Mouse (Mus musculus) heart, embryonic 15.5 days (tissue): ENCODE measurements around the gene Tmem138. TPM values are rescaled to one million over a fixed set of nuclear protein-coding genes. Genes with fewer than 3 reads are reported as not detected.

ENCODE experiments used
- ATAC-seq: fragments of 200-750 bp; cut with Nextera tagmentation; replicated peaks from 2 replicates; pipeline ENCODE4 v1.8.0; 2017; ENCODE audit warnings: low read depth, moderate TSS enrichment; ENCODE audit not compliant: insufficient number of reproducible peaks, insufficient read depth, low FRiP score
- H3K27ac ChIP-seq: fragments of 300-500 bp; sonication (generic); 2 replicates; pipeline ENCODE4 v1.5.1; 2015; ENCODE audit warnings: mild to moderate bottlenecking, inconsistent platforms
- H3K27me3 ChIP-seq: fragments of 300-500 bp; sonication (generic); 2 replicates; pipeline ENCODE4 v1.6.1; 2015; ENCODE audit warnings: inconsistent platforms
- H3K36me3 ChIP-seq: fragments of 300-500 bp; sonication (generic); 2 replicates; pipeline ENCODE4 v1.6.1; 2015; ENCODE audit warnings: mild to moderate bottlenecking, inconsistent platforms
- H3K4me1 ChIP-seq: fragments of 300-500 bp; sonication (generic); replicated peaks from 2 replicates; pipeline ENCODE4 v1.6.1; 2015; ENCODE audit warnings: inconsistent platforms
- H3K4me2 ChIP-seq: fragments of 300-500 bp; sonication (generic); 2 replicates; pipeline ENCODE4 v1.6.1; 2015; ENCODE audit warnings: inconsistent platforms, mild to moderate bottlenecking, moderate library complexity
- H3K4me3 ChIP-seq: fragments of 300-500 bp; sonication (generic); 2 replicates; pipeline ENCODE4 v1.5.1; 2015; ENCODE audit warnings: mild to moderate bottlenecking, inconsistent platforms
- H3K9ac ChIP-seq: fragments of 300-500 bp; sonication (generic); 2 replicates; pipeline ENCODE4 v1.6.1; 2015; ENCODE audit warnings: mild to moderate bottlenecking, inconsistent platforms
- H3K9me3 ChIP-seq: fragments of 300-500 bp; sonication (generic); replicated peaks from 2 replicates; pipeline ENCODE4 v1.6.1; 2016; ENCODE audit warnings: inconsistent platforms
- WGBS: fragments of 180-500 bp; shearing (Covaris S2); methylation state at CpG from one replicate; pipeline ENCODE4 v1.1.7; 2015; ENCODE audit warnings: mixed read lengths; 5-methylcytosine and 5-hydroxymethylcytosine counted together
- polyA plus RNA-seq: library from polyadenylated mRNA; unstranded; fragments of >200 nt; fragmentation: Nextera tagmentation; extraction: Ambion mirVana; gene quantifications from 2 replicates; pipeline ENCODE4 v1.2.1, GENCODE M21; 2015

Gene Tmem138
- polyA plus RNA-seq, result 21.4 and 26.2 TPM in 2 replicates

DNA sequence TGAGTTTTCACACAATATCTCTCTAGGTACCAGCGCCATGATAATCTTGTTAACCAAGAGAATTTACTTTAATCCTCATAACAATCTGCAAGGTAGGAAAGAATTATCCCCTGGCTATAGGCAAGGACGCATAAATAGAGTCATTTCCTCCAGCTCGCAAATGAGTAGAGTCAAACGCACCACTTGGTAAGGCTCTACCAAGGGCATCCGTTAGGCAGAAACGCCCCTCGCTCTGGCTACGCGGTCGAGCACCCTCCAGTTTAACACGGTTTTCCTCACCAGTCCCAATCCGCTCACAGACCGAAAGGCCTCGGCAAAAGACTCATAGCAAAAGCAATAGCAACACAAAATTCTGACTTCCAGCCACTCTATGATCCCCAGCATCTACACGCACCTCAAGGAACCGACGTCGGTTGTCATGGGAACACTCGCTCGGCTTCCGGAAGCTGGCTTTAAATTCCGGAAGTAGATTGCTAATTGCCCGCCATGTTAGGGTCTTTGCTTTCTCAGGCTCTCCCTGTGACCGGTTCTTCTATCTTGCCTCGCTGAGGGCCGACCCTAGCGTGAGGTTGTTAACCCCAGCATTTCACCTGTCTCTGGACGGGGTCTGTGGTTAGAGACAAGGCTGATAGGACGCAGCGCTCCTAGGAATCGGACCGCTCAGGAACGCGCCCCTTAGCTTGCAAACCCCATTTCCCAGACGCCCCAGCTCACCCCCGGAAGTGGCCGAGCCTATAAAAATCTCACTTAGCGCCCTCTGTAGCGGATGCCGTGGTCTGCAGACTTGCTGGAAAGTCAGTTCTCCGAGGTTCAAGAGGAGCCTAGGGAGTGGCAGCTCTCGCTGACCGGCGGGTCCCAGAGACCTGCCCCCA is at the start of gene Tmem138, which contains the start of gene Cyb561a3:
TSS of gene Tmem138 (minus strand) at position 673 of the 872 bp plus-strand sequence.
TSS of gene Cyb561a3 (plus strand) at position 483 of the 872 bp plus-strand sequence.
- Histone ChIP-seq H3K4me1 (peaks cover 15% of the 10 kb centered on the region), H3K9ac (peak within 1 kb of the TSS; percentile 83), H3K36me3 (peaks cover 35% of the 10 kb centered on the region), H3K4me2 (peak within 1 kb of the TSS; percentile 82), H3K4me3 (peak within 1 kb of the TSS; percentile 73), H3K27ac (peak within 1 kb of the TSS; percentile 92), H3K27me3 (no peaks in the 10 kb centered on the region), H3K9me3 (no peaks in the 10 kb centered on the region)
- under 1% methylated on average over 44 of the region's 44 CpGs for WGBS
- ATAC-seq, result peak; percentile 91

GRCm38 (mm10) chr19:10608573-10609240 is 31.5 kb upstream of the Tmem138 start:
- no peak for ATAC-seq
- Histone ChIP-seq H3K9ac (no peak overlapping the region), H3K36me3 (peaks cover 64% of the 10 kb centered on the region), H3K4me1 (peaks cover 32% of the 10 kb centered on the region), H3K27ac (no peak overlapping the region), H3K4me2 (no peak overlapping the region), H3K27me3 (no peaks in the 10 kb centered on the region), H3K4me3 (no peak overlapping the region), H3K9me3 (no peaks in the 10 kb centered on the region)
- WGBS, result 78% methylated on average over 5 of the region's 5 CpGs

DNA sequence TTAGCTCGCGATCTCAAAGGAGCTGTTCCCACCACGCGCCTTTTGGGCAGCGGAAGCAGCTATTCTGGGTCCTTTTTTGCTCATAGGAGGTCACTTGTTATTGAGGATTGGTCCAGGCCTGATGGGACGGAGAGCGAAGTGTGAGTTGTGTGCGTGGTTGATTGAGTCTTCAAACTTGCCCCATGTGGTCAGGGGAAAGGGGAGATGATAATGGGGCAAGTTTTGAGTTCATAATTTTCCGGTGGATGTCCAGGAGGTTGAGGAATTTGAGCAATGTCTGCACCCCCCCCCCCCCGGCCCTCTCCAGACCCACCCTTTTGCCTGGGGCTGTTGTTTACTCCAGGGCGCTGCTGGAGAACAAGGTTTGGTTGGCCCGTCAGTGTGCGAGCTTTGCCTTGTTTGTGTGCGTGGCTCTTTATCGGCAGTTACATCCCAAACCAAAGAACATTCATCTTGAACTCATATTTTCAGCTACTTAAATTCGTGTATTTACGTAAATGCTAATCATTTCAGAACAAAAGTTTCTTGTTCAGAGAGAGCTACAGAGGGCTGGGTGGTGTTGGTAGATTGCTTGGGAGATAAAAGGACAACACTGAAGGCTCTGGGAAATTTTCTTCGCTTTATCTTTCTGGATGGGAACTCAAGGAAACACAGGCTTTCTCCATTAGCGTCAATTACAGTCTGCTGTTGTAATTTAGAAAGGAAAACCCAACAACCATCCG is 28.9 kb upstream of the Tmem138 start:
- Histone ChIP-seq H3K4me2 (peak overlapping the region; percentile 71), H3K9me3 (no peaks in the 10 kb centered on the region), H3K36me3 (peaks cover 38% of the 10 kb centered on the region), H3K27me3 (no peaks in the 10 kb centered on the region), H3K9ac (peak overlapping the region; percentile 99), H3K27ac (peak overlapping the region; percentile 97), H3K4me1 (peaks cover 45% of the 10 kb centered on the region), H3K4me3 (peak overlapping the region; percentile 100)
- 4% methylated on average over 20 of the region's 20 CpGs for WGBS
- no peak; the same call in 1 of the 2 replicates for ATAC-seq

DNA sequence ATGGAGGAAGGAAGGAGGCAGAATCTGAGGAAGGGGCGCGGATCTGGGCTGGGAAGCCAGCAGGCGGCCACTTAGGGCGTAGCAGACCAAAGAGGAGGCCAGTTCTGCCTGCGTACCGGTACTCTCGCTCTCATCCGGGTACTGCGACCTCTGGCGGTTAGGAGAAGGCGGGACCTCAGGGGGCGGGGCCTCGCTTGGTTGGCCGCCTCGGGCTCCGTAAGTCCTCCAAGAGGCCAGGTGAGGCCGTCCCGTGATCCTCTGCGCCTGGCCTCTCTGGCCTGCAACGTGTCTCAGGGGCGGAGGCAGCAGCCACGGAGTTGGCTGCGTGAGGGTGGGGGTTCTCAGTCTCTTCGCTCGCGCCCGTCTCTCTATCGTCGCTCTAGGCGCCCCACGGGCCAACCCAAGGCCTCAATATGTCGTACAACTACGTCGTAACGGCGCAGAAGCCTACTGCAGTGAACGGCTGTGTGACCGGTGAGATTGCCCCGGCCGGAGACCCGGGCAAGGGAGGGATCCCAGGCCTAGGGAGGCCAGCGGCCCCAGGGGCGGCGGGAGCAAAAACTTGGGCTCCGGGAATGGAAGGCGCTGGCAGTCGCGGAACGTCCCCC is 28.2 kb upstream of the Tmem138 start, which contains the start of the genes Ddb1 and Tkfc:
TSS of gene Ddb1 (plus strand) at position 35 of the 608 bp plus-strand sequence.
TSS of gene Tkfc (minus strand) at position 362 of the 608 bp plus-strand sequence.
- ATAC-seq, result peak; percentile 96
- peak within 1 kb of the TSS; percentile 99 for H3K9ac ChIP-seq
- WGBS, result under 1% methylated on average over 49 of the region's 49 CpGs
- peak within 1 kb of the TSS; percentile 100 for H3K4me3 ChIP-seq
- H3K4me1 ChIP-seq, result peaks cover 45% of the 10 kb centered on the region
- peak within 1 kb of the TSS; percentile 76 for H3K4me2 ChIP-seq
- H3K9me3 ChIP-seq, result no peaks in the 10 kb centered on the region
- no peaks in the 10 kb centered on the region for H3K27me3 ChIP-seq
- H3K27ac ChIP-seq, result peak within 1 kb of the TSS; percentile 97
- peaks cover 31% of the 10 kb centered on the region for H3K36me3 ChIP-seq

- Histone ChIP-seq H3K36me3 (peaks cover 23% of the 10 kb centered on the region), H3K9me3 (no peaks in the 10 kb centered on the region), H3K9ac (peak overlapping the region; percentile 83), H3K4me3 (peak overlapping the region; percentile 100), H3K27me3 (no peaks in the 10 kb centered on the region), H3K27ac (peak overlapping the region; percentile 97), H3K4me1 (peaks cover 45% of the 10 kb centered on the region), H3K4me2 (peak overlapping the region; percentile 76)
- no peak for ATAC-seq
- whole genome bisulfite sequencing, result 37% methylated on average over 3 of the region's 3 CpGs
Measured at GRCm38 (mm10) chr19:10604534-10604933, 27.4 kb upstream of the Tmem138 start.

- Histone ChIP-seq H3K27me3 (no peaks in the 10 kb centered on the region), H3K4me3 (no peak overlapping the region), H3K4me2 (no peak overlapping the region), H3K9ac (peak overlapping the region; percentile 83; the same call in 1 of the 2 replicates), H3K9me3 (no peaks in the 10 kb centered on the region), H3K27ac (peak overlapping the region; percentile 97), H3K4me1 (peaks cover 45% of the 10 kb centered on the region), H3K36me3 (peaks cover 16% of the 10 kb centered on the region)
- 74% methylated on average over 18 of the region's 18 CpGs for WGBS
- no peak for ATAC-seq
Measured at GRCm38 (mm10) chr19:10603660-10604523, 26.7 kb upstream of the Tmem138 start.

- H3K4me1 ChIP-seq, result peaks cover 35% of the 10 kb centered on the region
- no peaks in the 10 kb centered on the region for H3K27me3 ChIP-seq
- peaks cover 5% of the 10 kb centered on the region for H3K36me3 ChIP-seq
- peak overlapping the region; percentile 54 for H3K4me2 ChIP-seq
- WGBS, result 4% methylated on average over 9 of the region's 9 CpGs
- no peaks in the 10 kb centered on the region for H3K9me3 ChIP-seq
- peak; percentile 54 for ATAC-seq
- H3K9ac ChIP-seq, result peak overlapping the region; percentile 48
- H3K27ac ChIP-seq, result peak overlapping the region; percentile 81
- peak overlapping the region; percentile 38 for H3K4me3 ChIP-seq
Measured at GRCm38 (mm10) chr19:10602787-10603186, 25.6 kb upstream of the Tmem138 start.

DNA sequence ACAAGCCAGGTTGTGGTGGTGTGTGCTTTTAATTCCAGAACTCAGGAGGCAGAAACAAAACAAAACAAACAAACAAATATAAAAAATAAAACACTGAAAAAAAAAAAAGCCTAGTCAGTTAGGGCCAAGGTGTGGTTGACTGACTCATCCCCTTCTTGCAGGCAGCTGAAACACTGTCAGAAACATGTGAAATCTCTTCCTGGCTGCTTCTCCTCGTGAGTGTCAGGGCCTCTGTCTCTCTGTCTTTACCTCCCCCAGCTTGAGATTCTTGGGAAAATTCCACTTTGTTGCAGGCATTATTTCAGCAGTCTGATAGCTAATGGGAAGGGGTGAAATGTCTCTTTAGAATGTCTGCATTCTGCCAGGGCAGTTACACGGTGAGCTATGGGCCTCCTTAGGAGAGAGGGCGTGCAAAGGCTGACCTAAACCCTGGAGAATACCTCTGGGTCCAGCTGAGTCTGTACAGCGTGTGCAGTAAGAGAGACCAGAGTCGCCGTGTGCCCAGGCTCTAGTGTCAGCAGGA is 25.1 kb upstream of the Tmem138 start:
- Histone ChIP-seq H3K9me3 (no peaks in the 10 kb centered on the region), H3K36me3 (peaks cover under 1% of the 10 kb centered on the region), H3K4me1 (peaks cover 34% of the 10 kb centered on the region), H3K4me2 (peak overlapping the region; percentile 54), H3K27me3 (no peaks in the 10 kb centered on the region), H3K9ac (peak overlapping the region; percentile 48), H3K27ac (peak overlapping the region; percentile 81), H3K4me3 (peak overlapping the region; percentile 38)
- ATAC-seq, result no peak
- WGBS, result 12% methylated on average over 6 of the region's 6 CpGs

DNA sequence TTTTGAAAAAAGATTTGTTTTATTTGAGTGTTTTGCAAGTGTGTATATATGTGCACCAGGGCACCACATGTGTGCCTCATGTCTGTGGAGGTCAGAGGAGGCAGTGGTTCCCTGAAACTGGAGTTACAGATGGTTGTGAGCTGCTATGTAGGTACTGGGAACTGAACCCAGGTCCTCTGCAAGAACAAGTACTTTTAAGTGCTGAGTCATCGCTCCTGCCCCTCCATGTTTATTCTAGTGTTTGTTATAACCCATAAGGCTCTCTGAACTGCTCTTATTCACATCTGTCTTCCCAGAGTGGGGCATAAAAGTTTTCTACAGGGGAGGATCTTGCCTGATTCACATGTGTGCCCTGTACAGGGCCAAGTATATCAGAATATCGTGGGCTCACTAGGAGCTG is 22.5 kb upstream of the Tmem138 start:
- Histone ChIP-seq H3K9me3 (no peaks in the 10 kb centered on the region), H3K9ac (no peak overlapping the region), H3K27me3 (no peaks in the 10 kb centered on the region), H3K27ac (no peak overlapping the region), H3K4me2 (no peak overlapping the region), H3K4me1 (peaks cover 22% of the 10 kb centered on the region), H3K36me3 (no peaks in the 10 kb centered on the region), H3K4me3 (no peak overlapping the region)
- no peak for ATAC-seq
- 89% methylated on average over 2 of the region's 2 CpGs for WGBS

DNA sequence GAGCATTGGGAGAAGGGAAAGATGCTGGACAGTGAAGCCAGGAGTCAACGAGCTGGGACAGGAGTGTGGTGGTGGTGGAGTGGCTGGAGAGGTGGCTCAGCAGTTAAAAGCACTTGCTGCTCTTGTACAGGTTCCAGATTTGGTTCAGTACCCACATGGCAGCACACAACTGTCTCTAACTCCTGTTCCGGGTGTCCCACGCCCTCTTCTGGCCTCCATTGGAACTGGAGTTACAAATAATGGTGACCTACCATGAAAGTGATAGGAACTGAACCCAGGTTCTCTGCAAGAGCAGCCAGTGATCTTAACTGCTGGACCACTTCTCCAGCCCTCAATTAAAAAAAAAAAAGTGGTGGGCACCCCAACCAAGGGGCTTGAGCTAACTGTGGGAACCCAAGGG is 21.0 kb upstream of the Tmem138 start:
- Histone ChIP-seq H3K9me3 (no peaks in the 10 kb centered on the region), H3K9ac (no peak overlapping the region), H3K4me2 (no peak overlapping the region), H3K27ac (no peak overlapping the region), H3K27me3 (no peaks in the 10 kb centered on the region), H3K4me1 (peaks cover 8% of the 10 kb centered on the region), H3K36me3 (no peaks in the 10 kb centered on the region), H3K4me3 (no peak overlapping the region)
- WGBS, result 33% methylated on average over 3 of the region's 3 CpGs
- ATAC-seq, result no peak
